Mouse (Mus musculus): ENCODE results near the gene Cracr2a. TPM values are rescaled to one million over a fixed set of nuclear protein-coding genes. Genes with fewer than 3 reads are reported as not detected.
"Not testable (repeated sequence)": the region's sequence is repeated elsewhere in the genome, so short reads cannot be mapped to it uniquely, and the experiment has no call there.

Cracr2a gene
- 1 to 10 TPM in 1 of 2 experiments, under 1 TPM in 1; 0.93 to 2.2 TPM for total RNA-seq (2021)
- long read RNA-seq, experiment 1, full-length matches to known transcripts, result 1 of 3 reads
- long read RNA-seq, experiment 1, partial matches to known transcripts, result 2 of 3 reads
- long read RNA-seq, experiment 1, other reads (novel, unspliced or antisense), result 0 of 3 reads
- long read RNA-seq, experiment 2, result 0 reads

DNA sequence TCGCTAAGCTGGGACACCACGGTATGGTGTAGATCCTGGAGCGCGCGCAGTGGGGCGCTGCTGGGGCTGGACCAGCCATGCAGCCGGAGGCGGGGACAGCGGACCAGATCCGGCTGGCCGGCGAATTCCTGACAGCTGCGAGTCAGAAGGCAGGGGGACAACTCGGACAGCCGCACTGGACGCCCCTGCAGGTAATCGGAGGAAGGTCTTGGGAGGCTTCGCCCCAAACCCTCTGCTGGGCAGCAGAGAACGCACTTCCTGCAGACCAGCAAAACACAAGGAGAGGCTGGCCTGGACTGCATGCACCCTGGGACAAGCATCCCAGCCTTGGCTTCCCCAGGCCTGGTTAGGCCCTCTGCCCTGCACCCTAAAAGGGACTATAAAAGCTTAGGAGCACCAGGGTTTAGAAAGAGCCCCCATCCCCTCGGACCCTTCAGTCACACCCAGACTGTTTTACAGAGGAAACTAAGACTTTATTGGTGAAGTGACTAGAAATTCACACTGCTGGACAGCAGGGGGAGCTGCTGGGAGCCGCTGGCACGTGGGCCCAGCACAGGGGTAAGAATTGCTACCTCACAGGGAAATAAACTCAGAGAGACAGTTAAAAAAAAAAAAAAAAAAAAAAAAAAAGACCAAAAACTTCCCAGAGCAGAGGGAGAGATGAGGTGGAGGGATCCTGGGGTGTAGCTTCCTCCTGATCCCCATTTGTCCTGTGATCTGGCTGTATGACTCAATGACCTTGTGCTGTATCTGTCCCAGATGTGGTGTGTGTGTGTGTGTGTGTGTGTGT is at the start of gene Cracr2a:
Cracr2a (plus strand) TSS at position 108 of the 790 bp plus-strand sequence.
- DNase-seq, result peak; percentile 89 to 93

DNA sequence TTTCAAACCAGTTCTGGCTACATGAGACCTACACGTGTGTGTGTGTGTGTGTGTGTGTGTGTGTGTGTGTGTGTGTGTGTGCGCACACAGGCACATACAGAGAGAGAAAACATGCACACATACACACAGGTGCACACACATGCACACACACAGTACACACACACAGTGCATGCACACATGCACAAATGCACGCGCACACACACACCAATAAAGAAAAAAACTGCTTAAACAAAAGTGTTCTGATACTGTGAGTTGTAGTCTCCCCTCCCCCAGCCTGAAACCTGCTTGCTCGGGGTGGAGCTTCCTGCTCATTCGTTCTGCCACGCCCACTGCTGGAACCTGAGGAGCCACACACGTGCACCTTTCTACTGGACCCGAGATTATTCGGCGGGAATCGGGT is 47.4 kb upstream of the Cracr2a start:
- DNase-seq, result not testable (repeated sequence)

GRCm38 (mm10) chr6:127521176-127521575 is 40.0 kb upstream of the Cracr2a start:
- DNase-seq, result peak in 1 of 2 experiments; percentile 52

DNA sequence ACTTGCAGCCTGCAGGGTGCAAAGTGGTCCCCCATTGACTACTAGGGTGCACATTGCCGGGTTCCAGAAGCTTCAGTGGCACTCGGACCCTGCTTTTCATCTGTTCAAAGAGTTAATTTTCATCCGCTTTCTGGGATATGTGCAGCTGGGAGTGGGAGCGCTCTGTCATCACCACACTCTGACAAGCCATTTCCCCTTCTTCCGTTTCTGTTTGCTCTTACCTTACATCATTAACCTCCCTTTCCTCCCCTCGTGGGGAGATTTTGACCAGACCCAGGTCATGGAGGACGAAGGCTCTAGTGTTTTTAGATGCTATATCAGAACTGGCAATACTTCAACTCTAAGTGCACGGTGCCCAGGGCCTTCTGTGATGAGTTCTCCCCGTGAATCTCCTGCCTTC is 38.8 kb upstream of the Cracr2a start:
- no peak for DNase-seq

DNA sequence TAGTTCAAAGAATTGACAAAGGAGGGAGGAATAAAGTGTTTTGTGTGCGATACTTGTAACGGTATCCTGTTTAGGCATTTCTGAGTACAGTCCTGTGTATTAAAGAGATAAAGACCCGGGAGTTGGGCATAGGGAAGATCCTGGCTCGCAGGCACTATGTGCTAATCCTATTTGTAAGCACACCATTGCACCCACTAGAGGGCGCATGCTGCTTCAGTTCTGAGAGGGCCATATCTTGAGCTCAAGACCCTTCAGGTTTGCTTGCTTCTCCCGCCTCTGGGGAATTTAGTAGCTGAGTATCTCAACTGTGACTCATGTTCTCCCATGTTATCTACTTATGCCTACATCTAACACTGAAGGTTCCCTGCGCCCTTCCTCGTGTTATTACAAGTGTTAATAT is 36.7 kb upstream of the Cracr2a start:
- peak; percentile 76 to 79 for DNase-seq

GRCm38 (mm10) chr6:127528625-127529024 is 32.5 kb upstream of the Cracr2a start:
- DNase-seq, result no peak

DNA sequence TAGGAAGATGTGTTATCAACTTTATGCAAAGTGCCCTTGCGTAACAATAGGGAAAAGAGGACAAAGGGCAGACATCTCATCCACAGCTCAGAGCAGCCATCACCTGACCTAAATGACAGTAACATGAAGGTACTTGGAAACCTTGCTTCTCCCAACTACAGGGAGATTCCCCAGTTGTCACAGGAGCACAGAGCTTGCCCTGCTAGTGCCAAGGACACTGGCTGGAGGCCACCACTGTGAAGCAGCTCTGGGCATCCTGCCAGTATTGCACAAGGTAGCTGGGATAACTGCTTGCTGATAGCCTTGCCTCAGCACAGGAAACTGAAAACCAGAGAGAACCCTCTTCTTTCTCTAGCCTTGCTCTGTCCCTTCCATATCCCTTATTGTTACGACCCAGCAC is 31.7 kb upstream of the Cracr2a start:
- DNase-seq, result peak; percentile 96 to 98

GRCm38 (mm10) chr6:127530206-127530605 is 30.9 kb upstream of the Cracr2a start:
- DNase-seq, result no peak

GRCm38 (mm10) chr6:127531412-127532205 is 29.5 kb upstream of the Cracr2a start:
- no peak for DNase-seq

GRCm38 (mm10) chr6:127532304-127532703 is 28.8 kb upstream of the Cracr2a start:
- no peak for DNase-seq

GRCm38 (mm10) chr6:127533766-127534165 is 27.4 kb upstream of the Cracr2a start:
- DNase-seq, result no peak

DNA sequence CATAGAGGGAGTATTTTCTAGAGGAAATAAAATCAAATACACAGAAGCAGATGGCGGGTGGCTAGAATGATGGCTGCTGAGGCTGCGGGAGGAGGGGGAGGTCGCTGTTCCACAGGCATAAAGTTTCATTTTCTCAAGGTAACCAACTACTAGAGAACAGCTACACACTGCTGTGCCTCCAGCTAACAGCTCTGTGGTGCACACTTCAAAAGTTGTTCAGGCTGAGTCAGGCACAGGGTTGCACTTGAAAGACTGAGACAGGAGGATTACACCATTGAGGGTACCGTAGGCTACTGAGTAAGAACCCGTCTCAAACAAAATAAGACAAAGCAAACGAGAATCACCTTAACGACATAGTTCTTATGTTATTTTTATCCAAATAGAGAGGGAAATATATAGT is 24.1 kb upstream of the Cracr2a start:
- DNase-seq, result peak in 1 of 2 experiments; percentile 9

GRCm38 (mm10) chr6:127538118-127538517 is 23.0 kb upstream of the Cracr2a start:
- no peak for DNase-seq

GRCm38 (mm10) chr6:127539226-127539625 is 21.9 kb upstream of the Cracr2a start:
- no peak for DNase-seq

- peak; percentile 17 to 23 for DNase-seq
These were observed 21.5 kb upstream of the Cracr2a start for GRCm38 (mm10) chr6:127539659-127540058.

DNA sequence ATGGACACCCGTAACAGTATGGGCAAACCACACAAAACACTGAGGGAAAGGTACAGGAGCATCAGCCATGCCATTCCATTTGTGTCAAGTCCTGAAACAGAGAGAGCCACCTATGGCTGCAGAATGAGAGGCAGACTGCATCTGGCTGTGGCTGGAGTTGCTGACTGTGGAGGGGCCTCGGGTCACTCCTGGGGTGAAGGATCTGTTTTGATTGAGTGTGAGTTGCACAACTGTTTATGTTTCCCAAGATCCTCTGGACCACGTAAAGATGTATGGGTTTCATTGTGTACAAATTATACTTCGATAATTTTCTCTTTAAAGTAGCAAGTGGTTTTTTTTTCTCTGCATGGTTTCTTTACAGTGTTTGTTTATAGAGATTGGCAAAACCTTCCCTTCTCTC is 20.6 kb upstream of the Cracr2a start:
- DNase-seq, result no peak

DNA sequence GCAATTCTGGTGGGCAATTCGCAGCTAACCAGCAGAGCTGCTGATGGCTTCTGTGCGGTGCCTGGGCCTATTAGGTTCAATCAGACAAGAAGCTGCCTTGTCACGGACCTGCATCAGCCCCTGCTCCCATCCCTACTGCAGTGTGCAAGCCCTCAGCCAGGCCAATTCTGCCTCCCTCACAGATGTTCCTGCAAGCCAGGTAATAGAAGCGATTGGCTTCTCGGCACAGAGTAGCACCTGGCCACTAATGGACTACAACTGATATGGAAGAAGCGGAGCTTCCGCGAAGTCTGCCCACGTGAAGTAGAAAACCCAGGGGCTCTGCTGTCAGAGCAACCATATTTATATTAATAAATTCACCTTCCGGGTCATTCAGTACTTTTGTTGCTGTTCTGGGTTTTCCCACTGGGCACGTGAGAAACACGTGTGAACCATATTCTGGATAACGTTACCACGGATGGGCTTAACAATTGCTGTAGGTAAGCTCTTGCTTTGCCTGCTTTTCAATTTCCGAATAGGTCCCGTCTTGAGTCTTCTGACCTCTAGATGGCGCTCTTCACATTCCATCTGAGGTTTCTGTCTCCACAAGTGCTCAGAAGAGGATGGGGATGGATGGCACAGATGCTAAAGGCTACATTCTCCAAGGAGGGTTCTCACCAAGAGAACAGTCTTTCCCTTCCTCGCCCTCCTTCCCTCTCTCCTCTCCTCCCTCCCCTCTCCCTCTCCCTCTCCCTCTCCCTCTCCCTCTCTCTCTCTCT is 19.3 kb upstream of the Cracr2a start:
- DNase-seq, result peak; percentile 41 to 70

DNA sequence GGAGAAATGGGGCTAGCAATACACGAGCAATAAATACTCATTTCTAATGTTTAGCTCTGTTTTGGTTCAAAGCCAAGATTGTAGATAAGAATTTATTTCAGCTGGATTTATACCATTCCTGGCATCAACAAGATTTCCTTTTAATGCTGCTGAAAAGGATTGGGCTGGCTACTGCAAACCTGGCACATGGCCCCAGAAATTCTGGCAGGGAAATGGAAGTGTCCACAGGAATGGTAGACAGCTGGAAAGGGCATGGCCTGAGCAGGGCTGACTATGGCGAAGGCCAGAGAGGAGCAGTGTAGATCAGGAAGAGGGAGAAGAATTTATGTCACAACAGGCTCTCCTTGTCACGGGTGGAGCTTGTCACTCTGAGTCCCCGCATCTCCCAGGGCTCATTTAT is 14.5 kb upstream of the Cracr2a start:
- DNase-seq, result peak; percentile 77

GRCm38 (mm10) chr6:127552940-127553339 is 8.2 kb upstream of the Cracr2a start:
- DNase-seq, result no peak

- DNase-seq, result no peak
These were observed 5.6 kb upstream of the Cracr2a start for GRCm38 (mm10) chr6:127555553-127555952.

DNA sequence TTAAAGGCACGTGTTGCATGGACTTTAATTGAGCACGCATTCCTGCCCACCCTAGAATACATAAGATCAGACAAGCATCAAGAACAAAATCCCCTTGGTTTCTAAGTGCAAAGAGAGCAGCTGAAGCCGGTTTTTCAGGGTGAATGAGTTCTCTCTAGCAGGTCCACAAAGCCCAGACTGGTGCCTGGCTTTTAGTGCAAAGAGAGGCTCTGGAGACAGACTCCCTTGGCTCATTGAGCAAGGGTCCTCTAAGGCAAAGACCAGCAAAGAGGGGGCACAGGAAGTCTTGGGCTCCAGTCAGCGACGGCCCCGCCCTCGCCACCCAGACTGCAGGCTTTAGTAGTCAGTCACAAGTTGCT is 287 bp upstream of the Cracr2a start:
- DNase-seq, result no peak

DNA sequence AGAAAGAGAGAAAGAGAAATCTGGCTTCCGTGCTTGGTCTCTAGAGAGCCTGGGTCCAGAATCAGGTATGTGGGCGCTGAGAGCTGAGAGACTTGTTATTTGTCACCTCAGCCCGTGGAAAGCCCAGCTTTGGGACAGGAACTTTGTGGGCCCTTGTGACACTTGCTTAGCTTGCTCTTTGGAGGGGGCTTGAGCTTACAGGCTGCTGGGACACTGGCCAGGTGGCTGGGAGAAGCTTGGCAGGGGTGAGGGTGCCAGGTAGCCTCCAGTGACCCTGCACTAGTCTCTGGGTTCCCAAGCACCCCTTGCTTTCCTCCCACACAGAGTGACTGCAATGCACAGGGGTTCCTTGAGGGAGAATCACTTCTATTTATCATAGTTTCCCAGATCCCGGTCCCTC is 2.4 kb downstream of the Cracr2a start:
- no peak for DNase-seq

Measured in adrenal gland, postnatal 36 days (tissue).